Mouse (Mus musculus) monocyte, adult 5-6 weeks (primary cell): ENCODE results near the gene Tmem131l. TPM values are rescaled to one million over a fixed set of nuclear protein-coding genes. Genes with fewer than 3 reads are reported as not detected.

Experiments
- ATAC-seq: fragments of 153-309, 156-312 bp; replicated peaks from 2 replicates; pipeline ENCODE4 v1.8.0; 2017; ENCODE audit warnings: mild to moderate bottlenecking; ENCODE audit not compliant: low TSS enrichment, insufficient number of reproducible peaks, severe bottlenecking, poor library complexity, low FRiP score
- total RNA-seq: library from RNA; stranded (forward); fragments of 200-1000, 200-491, 200-594 nt; gene quantifications from 3 replicates; pipeline ENCODE4 v1.2.3, GENCODE M21; 2017

Tmem131l gene
- total RNA-seq = 41.7 to 63.6 TPM (median 57.3 TPM) in 3 replicates

GRCm38 (mm10) chr3:84039646-84040475 lies at the start of gene Tmem131l:
TSS of gene Tmem131l (minus strand) at chr3:84040175.
- ATAC-seq = peak; percentile 48

DNA sequence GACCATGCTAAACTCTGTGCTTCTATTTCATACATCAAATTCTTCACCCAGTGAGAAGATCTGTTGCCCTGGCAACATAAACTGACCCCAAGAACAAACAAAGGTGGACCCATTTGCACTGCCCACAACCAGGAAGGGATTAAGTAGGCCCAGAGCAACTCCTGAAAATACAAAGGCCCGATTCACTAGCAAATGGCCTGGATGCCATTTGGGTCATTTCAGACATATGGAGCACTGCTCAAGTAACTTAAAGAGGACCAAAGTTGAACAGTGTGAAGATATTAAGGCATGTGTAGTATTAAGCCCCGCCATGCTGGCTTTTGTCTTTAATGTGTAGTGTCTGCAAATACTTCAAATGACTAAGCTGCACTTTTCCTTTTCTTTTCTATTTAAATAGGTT lies 46.9 kb upstream of the Tmem131l start:
- ATAC-seq = no peak

- no peak for ATAC-seq
Observed at GRCm38 (mm10) chr3:84086337-84086736, 46.4 kb upstream of the Tmem131l start.

DNA sequence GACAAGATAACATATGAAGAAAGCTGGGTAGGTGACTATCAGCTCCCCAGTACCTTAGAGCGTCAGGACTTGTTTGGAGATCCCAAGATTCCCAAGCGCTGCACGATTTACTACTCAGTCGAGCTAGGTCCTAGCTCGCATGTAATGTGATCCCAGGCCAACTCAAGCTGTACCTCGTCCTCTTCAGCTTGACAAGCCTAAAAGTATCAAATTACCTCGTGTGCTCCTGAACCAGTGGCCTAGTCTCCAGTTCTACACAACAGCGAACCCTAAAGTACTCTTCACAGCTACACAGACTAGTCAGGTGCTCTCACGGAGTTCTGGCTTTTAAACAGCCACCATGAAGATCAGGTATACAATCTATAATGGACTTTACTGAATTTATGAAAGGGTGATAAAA lies 45.5 kb upstream of the Tmem131l start:
- no peak for ATAC-seq

- ATAC-seq = no peak
Observed at GRCm38 (mm10) chr3:84081208-84081722, 41.3 kb upstream of the Tmem131l start.

- ATAC-seq = no peak
Observed at GRCm38 (mm10) chr3:84080074-84080473, 40.1 kb upstream of the Tmem131l start.

DNA sequence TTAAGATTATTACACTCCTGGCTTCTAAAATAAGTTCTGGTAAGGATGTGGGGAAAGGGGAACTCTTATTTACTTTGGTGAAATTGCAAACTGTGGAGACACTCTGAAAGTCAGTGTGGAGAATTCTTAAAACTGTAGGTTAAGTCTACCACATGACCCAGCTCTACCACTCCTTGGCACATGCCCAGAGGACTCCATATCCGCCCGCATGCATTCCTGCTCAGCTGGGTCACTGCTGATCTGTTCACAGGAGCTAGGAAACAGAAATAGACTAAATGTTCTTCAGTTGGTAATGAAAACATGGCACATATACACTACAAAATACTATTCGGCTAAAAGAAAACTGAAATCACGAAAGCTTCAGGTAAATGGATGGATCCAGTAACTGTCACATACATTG lies 37.5 kb upstream of the Tmem131l start:
- no peak for ATAC-seq

GRCm38 (mm10) chr3:84076543-84077332 lies 36.8 kb upstream of the Tmem131l start:
- ATAC-seq = no peak

- no peak for ATAC-seq
Observed at GRCm38 (mm10) chr3:84075516-84075915, 35.5 kb upstream of the Tmem131l start.

DNA sequence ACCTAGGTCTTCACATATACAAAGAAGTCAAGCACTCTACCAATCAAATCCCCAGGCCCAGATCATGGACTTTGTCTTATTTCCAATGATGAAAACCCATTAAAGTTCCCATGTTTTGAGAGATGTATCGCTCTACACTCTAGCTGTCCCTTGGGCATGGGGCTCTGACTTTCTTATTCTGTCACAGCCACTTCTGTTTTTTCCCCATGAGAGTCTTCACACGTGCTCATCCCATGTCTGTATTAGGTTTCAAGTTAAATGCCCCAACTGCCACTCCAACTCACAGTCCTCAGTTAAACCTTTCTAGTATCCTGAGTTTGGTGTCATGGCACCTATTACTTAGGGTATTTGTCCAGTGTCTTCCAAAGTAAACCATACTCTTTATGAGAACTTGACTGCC lies 34.8 kb upstream of the Tmem131l start:
- ATAC-seq = no peak

- no peak for ATAC-seq
Observed at GRCm38 (mm10) chr3:84071641-84072040, 31.7 kb upstream of the Tmem131l start.

- ATAC-seq = no peak
Observed at GRCm38 (mm10) chr3:84070811-84071210, 30.8 kb upstream of the Tmem131l start.

- ATAC-seq = peak; percentile 74
Observed at GRCm38 (mm10) chr3:84068831-84069709, 29.1 kb upstream of the Tmem131l start.

GRCm38 (mm10) chr3:84065825-84066224 lies 25.9 kb upstream of the Tmem131l start:
- no peak for ATAC-seq

- ATAC-seq = peak; percentile 93
Observed at GRCm38 (mm10) chr3:84063369-84063914, 23.5 kb upstream of the Tmem131l start.

DNA sequence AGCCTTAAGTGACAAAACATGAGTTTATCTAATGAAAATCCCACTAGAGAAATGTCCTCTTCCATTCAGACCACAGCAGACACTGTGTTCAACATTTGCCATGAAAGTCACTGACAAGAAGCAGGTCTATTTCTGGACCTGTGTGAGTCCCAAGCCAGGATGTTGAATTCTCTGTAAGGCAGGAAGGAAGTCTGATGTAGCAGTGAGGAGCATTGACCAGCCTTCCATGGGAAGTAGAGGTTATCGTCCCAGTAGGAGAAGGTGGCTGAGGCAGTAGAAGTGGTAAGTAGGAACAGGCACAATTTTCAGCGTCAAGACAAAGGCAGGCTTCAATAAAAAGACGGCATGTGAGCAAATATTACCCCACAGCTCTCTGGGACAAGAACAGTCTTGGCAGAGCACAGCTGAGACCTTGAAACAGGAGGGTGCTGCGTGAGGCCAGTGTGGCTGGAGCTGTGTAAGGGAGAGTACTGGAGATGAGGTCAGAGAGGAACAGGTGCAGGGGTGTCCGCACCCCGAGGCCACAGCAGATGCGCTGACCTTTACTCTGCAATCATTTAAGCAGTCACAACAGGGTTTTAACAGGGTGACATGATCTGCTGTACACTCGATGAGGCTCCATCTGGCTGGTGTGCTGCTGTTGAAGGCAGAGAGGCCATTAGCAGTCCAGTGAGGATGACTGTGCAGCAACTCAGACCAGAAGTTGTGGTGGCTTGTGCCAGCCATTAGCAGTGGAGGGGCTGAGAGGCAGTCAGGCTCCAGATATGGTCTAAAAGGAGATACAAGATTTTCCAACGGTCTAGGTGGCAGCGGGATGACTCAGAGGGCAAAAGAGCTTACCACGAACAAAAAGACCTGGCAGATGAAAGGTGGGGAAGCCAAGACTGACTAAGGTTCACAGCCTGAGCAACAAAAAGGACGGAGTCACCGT lies 21.8 kb upstream of the Tmem131l start:
- no peak for ATAC-seq

DNA sequence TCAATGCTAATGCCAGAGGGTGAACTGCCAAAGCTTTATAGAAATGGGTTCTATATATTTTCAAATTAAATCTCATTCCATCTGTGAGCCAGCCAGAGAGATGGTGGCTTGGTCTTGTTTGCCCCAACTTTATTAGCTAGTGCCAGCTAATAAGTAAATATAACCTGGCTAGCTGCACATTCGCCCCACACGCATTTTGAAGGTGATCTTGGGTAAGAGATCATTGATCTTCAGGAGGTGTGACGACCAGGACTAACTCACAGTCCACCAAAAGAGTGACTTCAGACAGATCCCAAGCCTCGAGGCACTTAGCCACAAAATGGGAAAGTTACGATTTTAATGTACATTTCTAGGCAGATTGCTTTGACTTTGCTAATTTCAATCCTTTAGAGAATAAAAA lies 21.0 kb upstream of the Tmem131l start:
- no peak for ATAC-seq
